Mouse (Mus musculus) limb, embryonic 14.5 days (tissue): ENCODE data around the gene Fkbp8. TPM values are rescaled to one million over a fixed set of nuclear protein-coding genes. Genes with fewer than 3 reads are reported as not detected.

ENCODE experiments used
- ATAC-seq: fragments of 200-750 bp; cut with Nextera tagmentation; 2 replicates; pipeline ENCODE4 v1.8.0; 2017; ENCODE audit warnings: low read depth, moderate number of reproducible peaks, moderate TSS enrichment; ENCODE audit not compliant: low FRiP score
- DNase-seq: peaks from one replicate; pipeline ENCODE4 v3.0.0-alpha.2; 2015; ENCODE audit warnings: low spot score
- H3K27ac ChIP-seq: fragments of 300-500 bp; sonication (generic); replicated peaks from 2 replicates; pipeline ENCODE4 v1.5.1; 2014; ENCODE audit warnings: low read depth, mild to moderate bottlenecking, low read length, moderate library complexity, mixed read lengths
- H3K27me3 ChIP-seq: fragments of 300-500 bp; sonication (generic); 2 replicates; pipeline ENCODE4 v1.6.1; 2014; ENCODE audit warnings: low read length, mixed read lengths; ENCODE audit not compliant: control insufficient read depth, insufficient read depth
- H3K36me3 ChIP-seq: fragments of 300-500 bp; sonication (generic); 2 replicates; pipeline ENCODE4 v1.6.1; 2014; ENCODE audit warnings: mild to moderate bottlenecking, low read length, moderate library complexity, mixed read lengths; ENCODE audit not compliant: control insufficient read depth, insufficient read depth
- H3K4me1 ChIP-seq: fragments of 300-500 bp; sonication (generic); 2 replicates; pipeline ENCODE4 v1.6.1; 2014; ENCODE audit warnings: antibody characterized with exemption, low read length, mixed read lengths; ENCODE audit not compliant: control insufficient read depth, insufficient read depth
- H3K4me2 ChIP-seq: fragments of 300-500 bp; sonication (generic); replicated peaks from 2 replicates; pipeline ENCODE4 v1.6.1; 2014; ENCODE audit warnings: low read depth, mild to moderate bottlenecking, low read length, moderate library complexity; ENCODE audit not compliant: severe bottlenecking
- H3K4me3 ChIP-seq: fragments of 300-500 bp; sonication (generic); replicated peaks from 2 replicates; pipeline ENCODE4 v1.5.1; 2014; ENCODE audit warnings: low read length
- H3K9ac ChIP-seq: fragments of 300-500 bp; sonication (generic); 2 replicates; pipeline ENCODE4 v1.6.1; 2014; ENCODE audit warnings: mild to moderate bottlenecking, low read depth, low read length, moderate library complexity; ENCODE audit not compliant: severe bottlenecking
- H3K9me3 ChIP-seq: fragments of 300-500 bp; sonication (generic); 2 replicates; pipeline ENCODE4 v1.6.1; 2016; ENCODE audit warnings: low read length; ENCODE audit not compliant: control insufficient read depth
- POLR2A ChIP-seq: fragments of 200-500 bp; IDR thresholded peaks from 2 replicates; pipeline ENCODE4 v1.8.0; 2012; ENCODE audit warnings: inconsistent platforms, mild to moderate bottlenecking, moderate library complexity, borderline replicate concordance; ENCODE audit not compliant: insufficient read depth, insufficient read length; ENCODE audit errors: extremely low read depth
- WGBS: fragments of 180-500 bp; shearing (Covaris S2); extraction: QIAGEN DNeasy Blood & Tissue Kit; methylation state at CpG from one replicate; pipeline ENCODE4 v1.1.7; 2014; 5-methylcytosine and 5-hydroxymethylcytosine counted together
- polyA plus RNA-seq, 2 experiments: library from polyadenylated mRNA; depleted of rRNA in 1 of 2; stranded (reverse) in 1 of 2; unstranded in 1 of 2; fragments of >200 nt; fragmentation: Nextera tagmentation in 1 of 2; extraction: Ambion mirVana in 1 of 2; gene quantifications; 2 replicates each; pipeline versions ENCODE4 v1.2.1 to v1.2.3; 2012 to 2014

Fkbp8 gene
- polyA plus RNA-seq, 2 experiments: 219 to 363 TPM

DNA sequence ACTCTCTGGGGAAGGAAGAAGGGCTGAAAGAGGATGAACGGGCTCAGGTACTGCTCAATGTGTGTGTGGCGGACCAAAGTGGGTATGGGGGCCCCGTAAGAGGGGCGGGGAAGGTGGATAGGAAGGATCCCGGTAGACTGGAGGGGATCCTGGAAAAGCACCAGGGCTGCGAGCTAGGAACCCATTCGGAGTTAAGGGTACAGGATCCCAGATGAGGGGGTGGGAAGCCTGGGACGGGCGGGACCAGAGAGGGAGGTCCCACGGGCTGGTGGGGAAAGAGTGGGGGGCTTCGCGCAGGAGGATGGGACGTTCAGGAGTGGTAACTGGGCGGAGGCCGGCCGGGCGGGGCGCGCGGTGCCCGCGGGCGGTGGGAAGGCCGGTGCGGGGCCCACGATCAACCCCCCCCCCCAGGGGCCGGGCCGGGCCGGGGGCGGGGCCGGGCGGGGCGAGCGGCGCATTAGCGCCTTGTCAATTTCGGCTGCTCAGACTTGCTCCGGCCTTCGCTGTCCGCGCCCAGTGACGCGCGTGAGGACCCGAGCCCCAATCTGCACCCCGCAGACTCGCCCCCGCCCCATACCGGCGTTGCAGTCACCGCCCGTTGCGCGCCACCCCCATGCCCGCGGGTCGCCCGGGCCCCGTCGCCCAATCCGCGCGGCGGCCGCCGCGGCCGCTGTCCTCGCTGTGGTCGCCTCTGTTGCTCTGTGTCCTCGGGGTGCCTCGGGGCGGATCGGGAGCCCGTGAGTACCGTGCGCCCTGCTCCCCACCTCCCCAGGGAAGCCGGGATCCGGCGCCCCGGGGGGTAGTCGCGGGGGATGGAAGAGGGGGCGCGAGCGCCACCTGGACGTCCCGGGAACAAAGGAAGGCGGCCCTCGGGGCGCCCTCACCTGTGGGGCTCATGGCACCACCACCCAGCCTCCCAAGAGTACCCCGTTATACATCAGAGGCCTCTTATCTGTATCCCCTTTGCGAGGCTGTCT is 34.6 kb upstream of the Fkbp8 start, which contains the start of gene Crlf1:
Crlf1 (plus strand) TSS at position 495 of the 977 bp plus-strand sequence.
- H3K27me3 ChIP-seq: peaks cover 70% of the 10 kb centered on the region
- H3K27ac ChIP-seq: peak within 1 kb of the TSS; percentile 73
- peaks cover 74% of the 10 kb centered on the region for H3K4me1 ChIP-seq
- DNase-seq (no peak), ATAC-seq (peak; percentile 20; the same call in 1 of the 2 replicates)
- peak within 1 kb of the TSS; percentile 91 for H3K4me2 ChIP-seq
- H3K9ac ChIP-seq: peak within 1 kb of the TSS; percentile 62
- peak within 1 kb of the TSS; percentile 55 for H3K4me3 ChIP-seq
- no peak for TF ChIP-seq POLR2A
- no peaks in the 10 kb centered on the region for H3K9me3 ChIP-seq
- WGBS: 0% methylated on average over 33 of the region's 93 CpGs
- H3K36me3 ChIP-seq: no peaks in the 10 kb centered on the region

DNA sequence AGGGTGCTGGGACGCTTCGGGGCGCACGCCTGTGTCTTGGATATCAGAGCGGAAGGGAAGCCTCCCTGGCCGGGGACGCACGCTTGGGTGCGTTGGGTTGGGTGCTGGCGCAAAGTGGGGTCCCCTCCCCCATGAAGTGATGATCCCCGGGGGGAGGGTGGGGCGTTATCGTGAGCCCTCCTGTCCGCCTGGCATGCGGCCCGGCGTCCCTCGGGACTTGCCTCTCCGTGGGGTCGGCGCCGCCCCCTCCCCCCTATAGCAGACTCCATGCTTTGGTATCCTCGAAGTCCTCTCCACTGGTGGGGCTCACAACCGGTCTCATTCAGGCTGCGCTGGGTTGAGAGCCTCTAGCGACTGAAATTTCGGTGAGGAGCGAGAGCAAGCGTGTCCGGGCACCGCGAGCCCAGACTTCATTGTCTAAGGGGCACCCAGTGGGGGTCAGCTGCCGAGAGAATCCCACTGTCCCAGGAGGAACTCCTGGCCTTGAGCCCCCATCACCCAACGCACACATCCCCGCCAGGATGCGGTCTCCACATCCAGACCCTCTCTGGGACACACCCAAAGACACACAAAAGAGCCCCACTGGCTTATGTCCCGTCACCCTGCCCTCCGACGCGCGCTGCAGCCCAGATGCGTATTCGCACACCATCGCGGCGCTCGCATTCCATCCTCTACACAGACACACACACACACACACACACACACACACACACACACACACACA is 33.7 kb upstream of the Fkbp8 start:
- H3K36me3 ChIP-seq: no peaks in the 10 kb centered on the region
- WGBS: 2% methylated on average over 46 of the region's 47 CpGs
- DNase-seq: no peak
- peaks cover 61% of the 10 kb centered on the region for H3K27me3 ChIP-seq
- peak overlapping the region; percentile 73 for H3K27ac ChIP-seq
- H3K4me1 ChIP-seq: peaks cover 65% of the 10 kb centered on the region
- H3K9ac ChIP-seq: peak overlapping the region; percentile 62
- H3K4me3 ChIP-seq: peak overlapping the region; percentile 55
- H3K9me3 ChIP-seq: no peaks in the 10 kb centered on the region
- no peak for TF ChIP-seq POLR2A
- peak overlapping the region; percentile 91 for H3K4me2 ChIP-seq
- no peak for ATAC-seq

DNA sequence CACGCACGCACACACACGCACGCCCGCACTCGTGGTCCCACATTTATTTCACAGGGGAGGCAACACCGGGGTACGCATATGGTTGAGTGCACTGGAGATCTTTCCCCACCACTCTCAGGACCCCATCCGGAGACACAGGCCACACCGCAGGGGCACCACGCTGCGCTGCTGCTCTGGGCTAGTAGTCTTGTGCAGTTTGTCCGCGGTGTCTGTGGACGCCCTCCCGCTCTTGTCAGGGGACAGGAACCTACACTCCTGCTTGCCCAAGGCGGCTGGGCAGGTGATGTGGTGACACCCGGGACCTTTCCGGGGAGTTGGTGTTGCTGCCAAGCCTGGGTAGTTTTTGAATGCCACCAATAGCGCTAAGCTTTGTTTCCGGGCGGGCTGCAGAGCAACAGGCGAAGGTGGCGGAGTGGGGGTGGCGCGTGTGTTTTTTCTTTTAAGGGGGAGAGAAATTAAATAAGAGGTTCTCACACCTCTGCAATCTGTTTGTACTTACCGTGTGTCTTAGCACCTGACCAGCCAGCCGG is 33.0 kb upstream of the Fkbp8 start:
- TF ChIP-seq POLR2A: no peak
- H3K27me3 ChIP-seq: peaks cover 57% of the 10 kb centered on the region
- peak overlapping the region; percentile 62 for H3K9ac ChIP-seq
- H3K4me3 ChIP-seq: peak overlapping the region; percentile 55
- peak overlapping the region; percentile 91 for H3K4me2 ChIP-seq
- no peak for DNase-seq
- no peaks in the 10 kb centered on the region for H3K9me3 ChIP-seq
- H3K4me1 ChIP-seq: peaks cover 58% of the 10 kb centered on the region
- 2% methylated on average over 28 of the region's 28 CpGs for WGBS
- H3K27ac ChIP-seq: peak overlapping the region; percentile 73
- no peak for ATAC-seq
- H3K36me3 ChIP-seq: no peaks in the 10 kb centered on the region

DNA sequence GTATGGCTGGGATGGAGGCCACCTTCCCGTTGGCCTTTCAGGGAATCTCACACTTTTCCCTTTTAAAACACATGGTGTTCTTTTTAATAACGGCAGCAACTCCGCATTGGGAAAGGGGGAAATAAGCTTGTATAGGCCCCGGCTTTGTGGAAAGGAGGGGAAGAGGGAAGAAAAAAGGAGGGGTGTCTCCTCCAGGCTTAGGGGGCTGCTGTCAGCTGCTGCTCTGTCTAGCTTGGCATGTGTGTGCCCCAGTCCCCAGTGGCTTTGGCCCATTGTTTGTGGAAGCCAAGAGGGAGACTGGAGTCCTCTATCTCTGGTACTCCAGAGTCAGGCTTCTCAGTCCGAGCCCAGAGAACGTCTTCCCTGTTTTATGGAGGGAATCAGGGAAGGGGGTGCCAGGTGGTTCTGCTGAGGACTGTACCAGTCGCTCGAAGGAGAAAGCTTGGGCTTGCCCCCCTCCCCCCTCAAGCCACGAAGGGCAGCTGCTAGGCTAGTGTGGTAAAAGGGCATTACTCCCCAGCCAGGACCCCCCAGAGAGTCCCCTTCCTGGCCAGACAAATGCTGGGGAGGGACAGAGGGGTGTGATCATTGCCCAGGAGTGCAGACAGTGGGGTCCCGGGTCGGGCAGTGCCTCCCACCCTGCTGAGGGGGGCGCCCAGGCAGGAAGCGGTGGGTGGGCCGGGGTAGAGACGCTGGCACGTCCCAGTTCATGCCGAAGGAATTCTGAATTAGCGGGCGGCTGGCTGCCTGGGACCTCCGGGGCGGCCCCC is 32.3 kb upstream of the Fkbp8 start:
- Histone ChIP-seq H3K4me1 (peaks cover 51% of the 10 kb centered on the region), H3K9ac (peak overlapping the region; percentile 62), H3K27ac (peak overlapping the region; percentile 73), H3K36me3 (no peaks in the 10 kb centered on the region), H3K4me3 (peak overlapping the region; percentile 55), H3K9me3 (no peaks in the 10 kb centered on the region), H3K4me2 (peak overlapping the region; percentile 91), H3K27me3 (peaks cover 51% of the 10 kb centered on the region)
- no peak for ATAC-seq
- under 1% methylated on average over 16 of the region's 21 CpGs for WGBS
- no peak for DNase-seq
- TF ChIP-seq POLR2A: no peak
